Mouse (Mus musculus): ENCODE results near the gene Btbd35f23. TPM values are rescaled to one million over a fixed set of nuclear protein-coding genes. Genes with fewer than 3 reads are reported as not detected.

Gene Btbd35f23
- polyA plus RNA-seq (2015; fragmentation: Nextera tagmentation; extraction: Ambion mirVana), result not detected in 2 replicates

DNA sequence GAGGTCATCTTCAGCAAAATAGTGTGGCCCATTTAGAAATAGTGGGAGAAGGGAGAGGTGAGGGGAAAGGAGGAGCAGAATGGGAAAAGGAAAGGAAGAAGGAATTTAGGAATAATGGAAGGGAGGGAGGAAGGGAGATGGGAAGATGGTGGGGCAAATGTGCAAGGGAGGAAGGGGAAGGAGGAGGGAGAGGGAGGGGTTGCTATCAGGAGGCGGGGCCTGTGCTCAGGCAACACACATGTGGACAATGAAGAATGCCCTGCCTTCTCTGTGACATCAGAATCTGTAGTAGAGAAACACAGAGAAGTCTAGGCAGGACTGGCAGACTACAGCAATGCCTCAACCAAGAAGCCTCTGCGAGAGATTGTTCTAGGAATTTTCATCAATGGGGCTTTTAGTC, at the start of gene Btbd35f23:
TSS of gene Btbd35f23 (plus strand) at position 301 of the 400 bp plus-strand sequence.

Other genes with a start within 250 kb of the Btbd35f23 start
- not detected in 2 replicates for gene Btbd35f24, start 119.0 kb downstream of the Btbd35f23 start, polyA plus RNA-seq (2015; fragmentation: Nextera tagmentation; extraction: Ambion mirVana)